Mouse (Mus musculus) embryonic facial prominence, embryonic 12.5 days (tissue): ENCODE measurements around the gene 4930470P17Rik. TPM values are rescaled to one million over a fixed set of nuclear protein-coding genes. Genes with fewer than 3 reads are reported as not detected.
"Not testable (repeated sequence)": the region's sequence is repeated elsewhere in the genome, so short reads cannot be mapped to it uniquely, and the experiment has no call there.

Source experiments
- ATAC-seq: fragments of 200-750 bp; cut with Nextera tagmentation; 2 replicates; pipeline ENCODE4 v1.8.0; 2017; ENCODE audit not compliant: insufficient number of reproducible peaks, insufficient read depth, low FRiP score, low TSS enrichment
- H3K27ac ChIP-seq: fragments of 300-500 bp; sonication (generic); 2 replicates; pipeline ENCODE4 v1.5.1; 2016; ENCODE audit warnings: mild to moderate bottlenecking
- H3K27me3 ChIP-seq: fragments of 300-500 bp; sonication (generic); 2 replicates; pipeline ENCODE4 v1.6.1; 2016; ENCODE audit warnings: mild to moderate bottlenecking, moderate library complexity
- H3K36me3 ChIP-seq: fragments of 300-500 bp; sonication (generic); 2 replicates; pipeline ENCODE4 v1.6.1; 2016; ENCODE audit warnings: mild to moderate bottlenecking
- H3K4me1 ChIP-seq: fragments of 300-500 bp; sonication (generic); 2 replicates; pipeline ENCODE4 v1.6.1; 2016
- H3K4me2 ChIP-seq: fragments of 300-500 bp; sonication (generic); replicated peaks from 2 replicates; pipeline ENCODE4 v1.6.1; 2016; ENCODE audit warnings: mild to moderate bottlenecking, moderate library complexity
- H3K4me3 ChIP-seq: fragments of 300-500 bp; sonication (generic); 2 replicates; pipeline ENCODE4 v1.5.1; 2016; ENCODE audit warnings: mild to moderate bottlenecking
- H3K9ac ChIP-seq: fragments of 300-500 bp; sonication (generic); 2 replicates; pipeline ENCODE4 v1.6.1; 2016; ENCODE audit warnings: mild to moderate bottlenecking, moderate library complexity
- H3K9me3 ChIP-seq: fragments of 300-500 bp; sonication (generic); 2 replicates; pipeline ENCODE4 v1.6.1; 2016; ENCODE audit warnings: mild to moderate bottlenecking, moderate library complexity
- WGBS: fragments of 180-500 bp; shearing (Covaris S2); methylation state at CpG from one replicate; pipeline ENCODE4 v1.1.7; 2016; 5-methylcytosine and 5-hydroxymethylcytosine counted together
- polyA plus RNA-seq: library from polyadenylated mRNA; unstranded; fragments of >200 nt; fragmentation: Nextera tagmentation; extraction: Ambion mirVana; gene quantifications from 2 replicates; pipeline ENCODE4 v1.2.1, GENCODE M21; 2016

Gene 4930470P17Rik
- not detected in 2 replicates for polyA plus RNA-seq

DNA sequence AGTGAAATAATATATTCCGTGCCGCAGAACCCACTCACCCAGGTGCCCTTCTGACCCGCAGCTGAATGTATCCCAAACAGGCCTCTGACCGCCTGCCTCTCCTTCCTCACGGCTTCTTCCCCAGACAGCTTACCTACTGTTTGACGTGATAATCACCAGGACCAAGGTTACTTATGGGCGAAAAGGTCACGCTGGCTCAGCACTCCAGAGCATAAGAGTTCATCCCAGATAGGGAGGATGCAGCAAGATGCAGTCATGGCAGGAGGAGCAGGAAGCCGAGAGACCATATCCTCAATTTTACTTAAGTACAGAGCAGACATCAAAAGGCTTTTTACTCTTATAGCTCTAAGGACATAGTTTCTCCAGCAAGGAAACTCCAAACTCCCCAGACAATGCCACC is at the start of gene 4930470P17Rik:
Gene 4930470P17Rik (minus strand): TSS at position 101 of the 400 bp plus-strand sequence.
- no peak for ATAC-seq
- Histone ChIP-seq H3K9me3 (no peaks in the 10 kb centered on the region), H3K27me3 (no peaks in the 10 kb centered on the region), H3K4me3 (no peak within 1 kb of the TSS), H3K9ac (no peak within 1 kb of the TSS), H3K36me3 (no peaks in the 10 kb centered on the region), H3K4me1 (no peaks in the 10 kb centered on the region), H3K4me2 (no peak within 1 kb of the TSS), H3K27ac (no peak within 1 kb of the TSS)
- 38% methylated on average over 9 of the region's 9 CpGs for WGBS

- Histone ChIP-seq H3K27me3 (no peaks in the 10 kb centered on the region), H3K36me3 (no peaks in the 10 kb centered on the region), H3K4me2 (no peak overlapping the region), H3K4me3 (no peak overlapping the region), H3K9me3 (no peaks in the 10 kb centered on the region), H3K27ac (no peak overlapping the region), H3K9ac (no peak overlapping the region), H3K4me1 (no peaks in the 10 kb centered on the region)
- 88% methylated on average over 1 of the region's 1 CpGs for WGBS
- no peak for ATAC-seq
These were observed 49.7 kb upstream of the 4930470P17Rik start for GRCm38 (mm10) chr2:170651483-170651882.

DNA sequence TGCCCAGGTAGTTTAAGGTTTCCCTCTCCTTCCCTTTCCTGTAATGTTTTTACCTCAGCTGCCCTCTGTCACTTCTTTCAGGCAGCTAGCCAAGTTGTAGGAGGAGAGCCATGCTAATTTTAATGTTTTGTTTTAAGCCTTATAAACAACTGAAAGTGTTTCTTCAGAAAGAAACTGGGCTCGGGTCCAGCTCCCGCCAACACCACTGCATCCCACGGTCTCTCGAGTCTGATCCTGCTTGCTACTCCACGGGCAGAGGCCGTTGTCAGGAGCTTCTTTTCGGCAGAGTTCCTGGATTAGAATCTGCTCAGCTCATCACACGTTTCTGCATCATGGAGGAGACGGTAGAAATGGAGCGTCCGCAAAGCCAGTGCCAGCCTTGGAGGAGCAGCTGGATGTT is 46.7 kb upstream of the 4930470P17Rik start:
- no peaks in the 10 kb centered on the region for H3K36me3 ChIP-seq
- H3K9me3 ChIP-seq, result no peaks in the 10 kb centered on the region
- 82% methylated on average over 11 of the region's 11 CpGs for WGBS
- H3K27me3 ChIP-seq, result no peaks in the 10 kb centered on the region
- H3K27ac ChIP-seq, result no peak overlapping the region
- H3K4me3 ChIP-seq, result no peak overlapping the region
- H3K4me2 ChIP-seq, result no peak overlapping the region
- no peaks in the 10 kb centered on the region for H3K4me1 ChIP-seq
- ATAC-seq, result no peak
- H3K9ac ChIP-seq, result no peak overlapping the region

DNA sequence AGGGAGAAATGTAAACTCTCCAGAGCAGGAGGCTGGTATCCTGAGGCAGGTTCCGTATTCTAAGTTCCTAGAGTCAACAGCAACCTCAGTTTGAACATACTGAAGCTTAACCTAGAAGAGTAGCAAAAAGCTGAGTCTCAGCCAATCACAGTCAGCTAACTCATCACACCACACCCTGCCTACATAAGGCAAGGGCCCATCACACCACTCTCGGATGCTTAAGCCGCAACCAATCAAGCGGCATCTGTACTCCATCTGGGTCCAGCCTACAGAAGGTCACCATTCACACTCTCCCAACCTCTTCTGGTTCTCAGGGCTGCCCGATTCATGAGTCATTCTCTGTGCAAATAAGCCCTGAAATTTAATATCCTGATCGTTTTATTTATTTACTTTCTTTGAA is 44.4 kb upstream of the 4930470P17Rik start:
- H3K4me3 ChIP-seq, result no peak overlapping the region
- H3K27ac ChIP-seq, result no peak overlapping the region
- H3K9ac ChIP-seq, result no peak overlapping the region
- no peaks in the 10 kb centered on the region for H3K4me1 ChIP-seq
- no peaks in the 10 kb centered on the region for H3K36me3 ChIP-seq
- H3K27me3 ChIP-seq, result no peaks in the 10 kb centered on the region
- 87% methylated on average over 6 of the region's 6 CpGs for WGBS
- H3K9me3 ChIP-seq, result no peaks in the 10 kb centered on the region
- no peak for ATAC-seq
- no peak overlapping the region for H3K4me2 ChIP-seq

GRCm38 (mm10) chr2:170642338-170642806 is 40.6 kb upstream of the 4930470P17Rik start:
- H3K27ac ChIP-seq, result no peak overlapping the region
- no peaks in the 10 kb centered on the region for H3K36me3 ChIP-seq
- H3K4me2 ChIP-seq, result no peak overlapping the region
- H3K4me3 ChIP-seq, result no peak overlapping the region
- H3K9me3 ChIP-seq, result no peaks in the 10 kb centered on the region
- H3K4me1 ChIP-seq, result no peaks in the 10 kb centered on the region
- 48% methylated on average over 4 of the region's 4 CpGs for WGBS
- ATAC-seq, result no peak
- no peak overlapping the region for H3K9ac ChIP-seq
- H3K27me3 ChIP-seq, result no peaks in the 10 kb centered on the region

DNA sequence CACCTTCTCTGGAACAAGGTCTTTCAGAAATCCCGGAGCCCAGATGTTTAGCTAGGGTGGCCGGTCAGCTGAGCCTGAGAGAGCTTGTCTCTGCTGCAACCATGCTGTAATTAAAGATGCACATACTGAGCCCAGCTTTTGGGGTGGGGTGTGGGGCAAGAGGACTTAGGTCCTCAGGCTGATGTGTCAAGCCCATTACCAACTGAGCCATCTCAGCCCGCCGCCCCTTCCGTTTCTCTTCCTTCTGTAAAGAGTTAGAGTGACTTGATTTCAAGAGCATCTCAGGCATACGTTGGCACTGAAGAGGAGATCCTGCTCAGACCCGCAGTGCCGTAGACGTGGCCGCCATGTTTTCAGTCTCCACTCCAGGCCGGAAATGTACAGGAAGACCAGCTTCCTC is 38.5 kb upstream of the 4930470P17Rik start:
- no peaks in the 10 kb centered on the region for H3K27me3 ChIP-seq

DNA sequence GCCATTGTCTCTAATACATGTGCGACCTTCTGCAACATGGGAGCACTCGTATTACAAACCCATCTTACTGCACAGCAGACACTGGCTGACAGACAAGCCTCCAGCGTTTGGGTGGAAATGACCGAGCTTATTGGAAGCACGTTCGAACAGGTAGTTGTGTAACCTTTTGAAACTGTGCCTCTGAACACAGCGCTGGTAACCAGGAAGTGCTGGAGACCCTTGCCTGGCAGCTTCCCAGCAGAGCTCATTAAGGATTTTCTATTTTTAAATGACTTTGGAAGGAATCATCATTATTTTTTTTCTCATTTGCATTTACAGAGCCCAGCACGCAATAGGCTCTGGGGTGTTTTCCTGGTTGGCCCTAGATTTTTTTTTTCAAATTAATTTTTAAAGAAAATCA is 36.9 kb upstream of the 4930470P17Rik start:
- H3K9me3 ChIP-seq, result no peaks in the 10 kb centered on the region
- no peaks in the 10 kb centered on the region for H3K4me1 ChIP-seq
- ATAC-seq, result no peak
- no peak overlapping the region for H3K9ac ChIP-seq
- 66% methylated on average over 8 of the region's 8 CpGs for WGBS
- H3K27me3 ChIP-seq, result no peaks in the 10 kb centered on the region
- H3K36me3 ChIP-seq, result no peaks in the 10 kb centered on the region
- H3K27ac ChIP-seq, result no peak overlapping the region
- no peak overlapping the region for H3K4me3 ChIP-seq
- H3K4me2 ChIP-seq, result no peak overlapping the region

More for the DNA sequence above, 38.5 kb upstream of the 4930470P17Rik start:
- 82% methylated on average over 11 of the region's 11 CpGs for WGBS
- no peak for ATAC-seq
- no peak overlapping the region for H3K4me3 ChIP-seq
- H3K9me3 ChIP-seq, result no peaks in the 10 kb centered on the region
- H3K4me1 ChIP-seq, result no peaks in the 10 kb centered on the region
- H3K36me3 ChIP-seq, result no peaks in the 10 kb centered on the region
- H3K9ac ChIP-seq, result no peak overlapping the region
- no peak overlapping the region for H3K4me2 ChIP-seq
- H3K27ac ChIP-seq, result no peak overlapping the region

- Histone ChIP-seq H3K4me2 (no peak overlapping the region), H3K9ac (no peak overlapping the region), H3K9me3 (no peaks in the 10 kb centered on the region), H3K27me3 (no peaks in the 10 kb centered on the region), H3K4me3 (no peak overlapping the region), H3K36me3 (no peaks in the 10 kb centered on the region), H3K4me1 (no peaks in the 10 kb centered on the region), H3K27ac (no peak overlapping the region)
- 98% methylated on average over 2 of the region's 2 CpGs for WGBS
- 0 out of 2 replicates have a peak, but pooled peaks have one; percentile 41 for ATAC-seq
These were observed 31.3 kb upstream of the 4930470P17Rik start for GRCm38 (mm10) chr2:170632998-170633622.

DNA sequence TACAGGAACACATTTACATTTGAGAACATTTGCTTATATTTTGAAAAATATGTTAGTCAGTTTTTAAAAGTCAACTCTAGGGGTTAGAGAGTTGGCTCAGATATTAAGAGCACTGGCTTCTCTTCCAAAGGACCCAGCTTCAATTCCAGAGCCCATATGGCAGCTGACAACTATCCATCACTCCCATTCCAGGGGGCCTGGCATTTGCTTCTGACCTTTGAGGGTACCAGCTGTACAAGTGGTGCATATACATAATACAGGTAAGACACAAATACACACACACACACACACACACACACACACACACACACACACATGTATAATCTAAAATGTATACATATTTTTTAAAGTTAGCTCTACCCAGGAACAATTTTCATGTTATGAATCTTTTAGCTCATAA is 30.6 kb upstream of the 4930470P17Rik start:
- no peaks in the 10 kb centered on the region for H3K4me1 ChIP-seq

GRCm38 (mm10) chr2:170631375-170631774 is 29.6 kb upstream of the 4930470P17Rik start:
- 98% methylated on average over 1 of the region's 1 CpGs for WGBS
- ATAC-seq, result no peak
- no peak overlapping the region for H3K4me2 ChIP-seq

More for the DNA sequence above, 30.6 kb upstream of the 4930470P17Rik start:
- no peak overlapping the region for H3K4me2 ChIP-seq
- no peak overlapping the region for H3K27ac ChIP-seq
- no peaks in the 10 kb centered on the region for H3K36me3 ChIP-seq
- H3K27me3 ChIP-seq, result no peaks in the 10 kb centered on the region
- no peak for ATAC-seq
- H3K9ac ChIP-seq, result no peak overlapping the region
- no peak overlapping the region for H3K4me3 ChIP-seq
- H3K9me3 ChIP-seq, result no peaks in the 10 kb centered on the region

DNA sequence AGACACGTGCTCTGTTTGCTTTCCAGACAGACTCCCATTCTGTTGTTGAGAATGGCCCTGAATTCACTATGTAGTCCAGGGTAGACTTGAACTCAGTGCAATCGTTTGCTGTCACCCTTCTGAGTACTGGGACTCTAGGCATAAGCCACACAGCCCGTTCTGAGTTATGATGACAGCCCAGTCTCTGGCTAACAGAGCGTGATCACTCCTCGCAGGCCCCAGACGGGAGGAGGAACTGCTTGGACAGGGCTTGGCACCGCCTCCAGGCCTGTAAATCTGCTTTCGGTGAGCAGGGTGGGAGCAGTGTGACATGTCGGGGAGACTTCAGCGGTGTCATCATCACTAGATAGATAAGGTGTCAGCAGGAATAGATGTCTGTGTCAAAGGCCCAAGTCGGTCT is 28.7 kb upstream of the 4930470P17Rik start:
- H3K4me3 ChIP-seq, result no peak overlapping the region
- H3K4me1 ChIP-seq, result no peaks in the 10 kb centered on the region
- no peaks in the 10 kb centered on the region for H3K27me3 ChIP-seq
- H3K36me3 ChIP-seq, result no peaks in the 10 kb centered on the region
- 84% methylated on average over 11 of the region's 11 CpGs for WGBS
- no peak overlapping the region for H3K9ac ChIP-seq
- no peak overlapping the region for H3K27ac ChIP-seq
- no peaks in the 10 kb centered on the region for H3K9me3 ChIP-seq
- no peak for ATAC-seq
- no peak overlapping the region for H3K4me2 ChIP-seq

More at GRCm38 (mm10) chr2:170631375-170631774, 29.6 kb upstream of the 4930470P17Rik start:
- H3K9ac ChIP-seq, result no peak overlapping the region
- no peaks in the 10 kb centered on the region for H3K36me3 ChIP-seq
- no peaks in the 10 kb centered on the region for H3K27me3 ChIP-seq
- H3K9me3 ChIP-seq, result no peaks in the 10 kb centered on the region
- H3K27ac ChIP-seq, result no peak overlapping the region
- H3K4me1 ChIP-seq, result no peaks in the 10 kb centered on the region
- no peak overlapping the region for H3K4me3 ChIP-seq

GRCm38 (mm10) chr2:170627991-170628390 is 26.2 kb upstream of the 4930470P17Rik start:
- not testable (repeated sequence) for H3K27ac ChIP-seq, H3K4me1 ChIP-seq, ATAC-seq, H3K9me3 ChIP-seq, H3K4me3 ChIP-seq, H3K27me3 ChIP-seq, H3K4me2 ChIP-seq, H3K9ac ChIP-seq, H3K36me3 ChIP-seq
- WGBS, result 87% methylated on average over 11 of the region's 11 CpGs
